Mouse (Mus musculus) cerebellum, adult 8-10 months (tissue): Measurements from ENCODE around the gene Smox.

Experiments
- DNase-seq: peaks from one replicate; pipeline ENCODE4 v3.0.0; 2022

The Smox gene

DNA sequence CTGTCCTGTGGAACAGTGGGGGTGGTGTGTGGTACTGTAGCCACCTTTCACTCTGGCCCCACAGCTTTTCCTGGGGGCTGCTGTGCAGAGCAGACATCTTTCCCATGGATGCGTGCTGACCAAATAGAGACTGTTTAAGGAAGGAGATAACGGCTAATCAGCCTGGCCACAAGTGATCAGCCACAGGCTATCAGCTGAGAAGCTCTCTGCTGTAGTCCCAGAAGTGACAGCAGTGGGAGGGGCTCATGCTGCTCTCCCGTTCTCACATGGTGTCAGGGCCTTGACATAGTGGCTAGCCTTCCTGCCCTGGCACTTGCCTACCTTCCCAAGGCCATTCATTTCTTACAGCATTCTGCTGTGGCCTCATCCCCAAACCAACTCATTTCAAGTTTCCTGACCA is 27.5 kb downstream of the Smox start:
- no peak for DNase-seq

- no peak for DNase-seq
These were observed 29.4 kb downstream of the Smox start for GRCm38 (mm10) chr2:131520743-131521142.

DNA sequence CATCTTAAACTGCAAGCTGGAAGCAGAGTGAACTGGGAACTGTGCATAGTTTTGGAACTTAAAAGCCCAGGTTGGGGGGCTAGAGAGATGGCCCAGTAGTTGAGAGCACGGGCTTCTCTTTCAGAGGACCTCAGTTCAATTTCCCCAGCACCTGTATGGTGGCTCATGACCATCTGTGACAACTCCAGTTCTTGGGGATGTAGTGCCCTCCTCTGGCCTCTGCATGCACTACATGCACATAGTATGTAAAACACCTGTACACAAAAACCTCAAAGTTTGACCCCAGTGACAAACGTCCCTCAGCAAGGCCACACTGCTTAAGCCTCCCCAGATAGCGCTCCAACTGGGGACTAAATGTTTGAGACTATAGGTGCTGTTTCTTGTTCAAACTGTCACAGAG is 35.8 kb downstream of the Smox start:
- DNase-seq: no peak

GRCm38 (mm10) chr2:131529898-131530622 is 38.8 kb downstream of the Smox start:
- peak; percentile 59 for DNase-seq

GRCm38 (mm10) chr2:131530623-131531008 is 39.3 kb downstream of the Smox start:
- DNase-seq: no peak

GRCm38 (mm10) chr2:131531271-131531670 is 40.0 kb downstream of the Smox start:
- no peak for DNase-seq

GRCm38 (mm10) chr2:131535168-131535567 is 43.9 kb downstream of the Smox start:
- DNase-seq: no peak

DNA sequence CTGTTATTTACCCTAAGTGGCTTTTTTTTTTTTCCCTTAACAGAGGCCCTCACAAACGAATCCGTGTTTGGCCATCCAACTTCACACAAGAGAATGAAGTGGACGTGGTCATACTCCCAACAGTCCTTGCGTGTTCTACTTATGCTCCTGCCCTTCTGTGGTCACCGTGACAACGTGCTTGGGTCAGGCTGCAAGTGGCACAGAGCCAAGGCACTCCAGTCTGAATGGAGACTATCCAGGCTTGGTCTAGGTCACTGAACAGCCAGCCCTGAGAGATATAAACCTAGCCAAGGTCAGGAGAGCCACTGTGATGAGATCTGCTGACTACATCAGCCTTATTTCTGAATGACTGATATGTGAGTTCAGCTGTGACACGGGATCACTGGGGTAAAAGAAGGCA is 47.0 kb downstream of the Smox start:
- DNase-seq: no peak

DNA sequence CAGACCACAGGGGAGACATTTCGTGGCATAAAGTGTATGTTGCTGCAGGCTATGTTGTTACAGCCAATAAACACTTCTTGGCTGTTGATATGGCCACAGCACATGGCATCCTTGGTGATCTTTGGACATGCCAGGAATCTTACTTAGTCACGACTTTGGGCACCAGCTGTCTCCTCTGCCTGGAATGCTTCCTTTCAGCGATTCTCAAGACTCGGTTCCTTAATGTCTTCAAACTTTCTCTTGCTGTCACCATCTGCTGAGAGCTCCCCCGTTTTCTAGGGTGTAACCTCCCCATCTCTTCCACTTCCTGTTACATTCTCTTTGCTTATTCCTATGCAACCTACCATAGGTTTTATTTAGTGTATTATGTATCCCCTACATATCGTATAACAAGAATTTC is 48.5 kb downstream of the Smox start:
- DNase-seq: no peak

DNA sequence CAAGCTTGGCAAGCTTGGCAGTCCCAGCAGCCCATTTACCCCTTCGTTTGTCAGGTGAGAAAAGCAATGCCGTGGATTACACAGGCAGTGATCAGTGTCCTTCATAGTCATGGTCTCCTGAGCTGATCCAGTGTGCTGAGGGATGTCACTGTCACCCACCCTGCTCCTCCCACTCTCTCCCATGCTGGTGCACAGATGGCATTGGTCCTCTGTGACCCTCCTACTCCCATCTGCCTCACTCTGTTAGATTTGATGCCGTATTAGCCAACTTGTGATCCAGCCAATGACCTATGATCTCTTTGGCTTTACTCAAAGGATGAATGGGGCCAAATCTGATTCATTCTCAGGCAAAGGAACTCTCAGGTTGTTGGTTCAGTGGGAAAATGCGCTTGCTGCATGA is 50.4 kb downstream of the Smox start:
- DNase-seq: peak; percentile 54

DNA sequence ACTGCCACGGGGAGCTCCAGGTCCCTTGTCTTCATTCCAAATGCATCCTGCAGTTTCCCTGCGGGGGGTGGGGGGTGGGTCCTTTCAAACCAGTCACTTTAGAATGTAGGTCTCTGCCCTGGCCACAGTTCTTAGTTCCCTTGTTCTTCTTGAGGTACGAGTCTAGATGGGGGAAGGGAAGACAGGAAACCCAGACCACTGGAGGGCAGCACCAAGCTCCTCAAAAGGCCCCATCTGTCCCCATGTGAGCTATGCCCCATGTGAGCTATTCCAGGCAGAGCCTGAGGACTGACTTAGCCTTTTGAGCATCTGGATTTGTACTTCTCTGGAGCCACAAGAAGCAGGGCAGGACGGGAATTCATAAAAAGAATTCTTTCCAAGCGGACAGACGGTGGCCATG is 51.2 kb downstream of the Smox start:
- DNase-seq: no peak

- DNase-seq: peak; percentile 42
These were observed 54.4 kb downstream of the Smox start for GRCm38 (mm10) chr2:131545386-131546307.

DNA sequence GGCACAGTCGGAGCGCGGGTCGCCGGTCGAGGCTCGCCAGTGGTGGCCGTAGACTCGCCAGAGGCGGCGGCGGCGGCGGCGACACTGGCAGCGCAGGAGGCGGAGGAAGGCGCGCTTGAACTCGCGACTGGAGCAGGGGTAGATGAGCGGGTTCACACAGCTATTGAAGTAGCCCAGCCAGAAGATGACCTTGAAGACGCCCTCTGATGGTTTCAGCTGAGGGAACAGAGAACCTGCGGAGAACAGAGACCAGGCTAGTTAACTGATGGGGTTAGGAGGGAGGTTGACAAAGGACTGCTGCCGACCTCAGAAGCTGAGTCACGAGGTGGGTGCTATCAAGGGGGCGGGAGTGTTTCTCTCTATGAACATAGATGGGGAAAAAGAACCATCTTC is 55.0 kb downstream of the Smox start:
- DNase-seq: no peak

DNA sequence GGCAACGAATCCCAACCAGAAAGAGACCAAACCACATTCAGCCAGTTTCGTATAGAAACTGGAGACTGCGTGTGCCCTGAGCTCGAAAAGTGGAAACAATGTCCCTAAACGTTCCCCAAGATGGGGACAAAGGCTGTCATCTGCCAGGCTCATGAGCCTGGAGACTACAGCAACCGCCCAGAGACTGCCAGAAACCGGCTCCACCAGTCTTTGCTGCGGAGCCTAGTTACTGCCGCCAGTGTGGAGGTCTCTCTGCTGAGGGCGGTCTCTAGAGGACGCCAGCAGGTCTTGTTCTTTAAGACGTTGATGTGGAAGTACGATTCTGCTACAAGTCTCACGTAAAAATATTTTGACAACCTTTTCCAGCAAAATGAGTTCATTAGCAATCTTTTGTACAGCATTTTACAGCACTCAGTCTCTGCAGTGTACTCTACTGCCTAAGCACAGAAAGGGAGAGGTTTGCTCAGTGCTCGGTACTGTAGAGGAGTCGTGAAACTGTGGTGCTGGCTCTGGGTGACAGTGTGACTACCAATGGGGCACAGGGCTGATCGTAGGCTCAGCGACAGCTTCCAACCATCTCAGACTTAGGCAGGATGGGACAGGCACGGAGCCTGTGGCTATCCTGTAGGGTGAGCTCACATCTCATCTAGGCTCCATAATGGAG is 55.6 kb downstream of the Smox start:
- DNase-seq: no peak

DNA sequence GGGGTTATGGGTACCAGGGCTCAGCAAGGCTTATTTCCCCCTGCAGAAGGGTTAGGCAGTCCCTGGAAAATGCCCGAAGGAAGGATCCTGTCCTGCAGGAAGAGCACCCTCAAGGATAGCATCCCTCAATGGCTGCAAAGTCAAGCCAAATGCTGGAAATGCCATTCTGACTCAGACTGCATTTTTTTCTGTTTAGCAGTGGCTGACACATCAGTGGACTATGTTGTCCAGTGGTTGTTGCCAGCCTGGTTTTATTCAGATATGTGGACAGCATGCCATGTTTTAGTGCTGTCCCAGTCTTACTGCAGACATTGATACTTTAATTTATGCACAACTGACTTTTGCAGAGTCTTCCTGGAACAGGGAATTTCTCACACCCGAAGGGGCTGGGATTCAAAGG is 57.0 kb downstream of the Smox start:
- DNase-seq: no peak

- DNase-seq: no peak
These were observed 57.8 kb downstream of the Smox start for GRCm38 (mm10) chr2:131549090-131549489.

- no peak for DNase-seq
These were observed 59.2 kb downstream of the Smox start for GRCm38 (mm10) chr2:131550474-131550873.

- no peak for DNase-seq
These were observed 59.6 kb downstream of the Smox start for GRCm38 (mm10) chr2:131550906-131551305.

- no peak for DNase-seq
These were observed 60.7 kb downstream of the Smox start for GRCm38 (mm10) chr2:131551701-131552620.

DNA sequence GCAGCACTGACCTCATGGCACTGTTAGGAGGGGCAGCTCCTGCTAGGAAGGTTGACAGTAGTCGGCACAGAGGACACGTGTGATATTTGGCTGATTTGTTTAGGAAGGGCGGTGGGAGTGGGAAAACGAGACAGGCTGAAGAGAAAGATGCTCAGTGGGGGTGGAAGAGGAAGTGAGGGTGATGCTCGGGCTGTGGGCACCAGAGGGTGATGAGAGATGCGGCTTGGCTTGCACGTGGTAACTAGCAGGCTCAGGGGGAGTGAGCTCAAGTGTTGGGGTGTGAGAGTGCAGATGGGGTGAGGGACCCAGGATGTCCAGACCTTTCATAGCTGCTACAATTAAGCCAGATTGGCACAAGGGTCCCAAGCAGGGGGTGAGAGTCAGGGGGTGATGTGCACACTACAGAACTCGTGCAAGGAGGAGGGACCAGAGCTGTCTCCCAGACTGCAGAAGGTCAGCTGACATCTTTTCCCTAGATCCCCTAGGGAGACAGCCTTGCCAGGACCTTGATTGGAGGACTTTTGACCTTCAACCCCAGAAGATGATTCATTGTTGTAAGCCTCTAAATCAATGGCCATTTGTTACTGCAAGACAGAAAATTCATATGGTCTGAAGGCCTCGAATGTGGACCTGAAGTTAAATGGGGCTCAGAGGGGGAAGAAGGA is 61.6 kb downstream of the Smox start:
- no peak for DNase-seq

GRCm38 (mm10) chr2:131557896-131558295 is 66.6 kb downstream of the Smox start:
- no peak for DNase-seq
